Mouse (Mus musculus) olfactory bulb, adult 2 months (tissue): ENCODE results near the gene L1td1.

Experiments
- CTCF ChIP-seq: fragments of 200-500 bp; IDR thresholded peaks from 2 replicates; pipeline ENCODE4 v1.5.1; 2012; ENCODE audit warnings: low read depth, mild to moderate bottlenecking, low read length, moderate library complexity; ENCODE audit not compliant: insufficient read depth
- POLR2A ChIP-seq: fragments of 200-500 bp; IDR thresholded peaks from 2 replicates; pipeline ENCODE4 v1.6.1; 2012; ENCODE audit warnings: mild to moderate bottlenecking, low read depth, low read length, moderate library complexity; ENCODE audit not compliant: insufficient read depth

DNA sequence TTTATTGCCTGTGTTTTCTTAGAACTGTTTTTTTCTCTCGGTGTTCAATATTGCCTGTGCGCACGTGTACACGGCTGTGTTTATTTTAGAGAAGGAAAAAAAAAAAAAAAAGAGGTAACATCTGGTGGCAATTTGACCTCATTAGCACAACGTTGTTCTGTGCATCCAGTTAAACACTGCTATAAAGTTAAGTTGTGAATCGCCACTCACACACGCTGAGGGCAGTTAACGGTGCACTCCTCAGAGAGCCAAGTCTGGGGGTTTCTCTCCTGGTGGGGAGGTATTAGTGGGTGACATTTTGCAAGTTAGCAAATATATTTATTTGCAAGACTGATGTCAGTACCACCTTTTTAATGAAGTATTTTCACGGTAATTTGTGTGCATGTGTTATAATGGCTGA, 49.0 kb upstream of the L1td1 start:
- TF ChIP-seq CTCF (no peak), POLR2A (no peak)
